Mouse (Mus musculus) stomach, embryonic 14.5 days (tissue): Measurements from ENCODE around the gene AL731706.2. TPM values are rescaled to one million over a fixed set of nuclear protein-coding genes. Genes with fewer than 3 reads are reported as not detected.
A peak's percentile ranks its signal among the peaks of the same experiment; 100 is the strongest.

Source experiments
- ATAC-seq: fragments of 200-750 bp; cut with Nextera tagmentation; 2 replicates; pipeline ENCODE4 v1.8.0; 2017; ENCODE audit warnings: low read depth, moderate TSS enrichment; ENCODE audit not compliant: insufficient number of reproducible peaks, insufficient read depth, low FRiP score
- H3K27ac ChIP-seq: fragments of 300-500 bp; sonication (generic); 2 replicates; pipeline ENCODE4 v1.5.1; 2014; ENCODE audit warnings: mild to moderate bottlenecking, low read length, moderate library complexity, mixed read lengths
- H3K27me3 ChIP-seq: fragments of 300-500 bp; sonication (generic); 2 replicates; pipeline ENCODE4 v1.6.1; 2014; ENCODE audit warnings: low read length, control low read depth, mixed read lengths; ENCODE audit not compliant: control insufficient read depth, insufficient read depth
- H3K36me3 ChIP-seq: fragments of 300-500 bp; sonication (generic); 2 replicates; pipeline ENCODE4 v1.6.1; 2014; ENCODE audit warnings: mild to moderate bottlenecking, control low read depth, low read length, moderate library complexity, mixed read lengths; ENCODE audit not compliant: control insufficient read depth, insufficient read depth
- H3K4me1 ChIP-seq: fragments of 300-500 bp; sonication (generic); 2 replicates; pipeline ENCODE4 v1.6.1; 2014; ENCODE audit warnings: low read length, control low read depth, mixed read lengths; ENCODE audit not compliant: control insufficient read depth, insufficient read depth
- H3K4me2 ChIP-seq: fragments of 300-500 bp; sonication (generic); replicated peaks from 2 replicates; pipeline ENCODE4 v1.6.1; 2014; ENCODE audit warnings: low read depth, low read length, control low read depth
- H3K4me3 ChIP-seq: fragments of 300-500 bp; sonication (generic); 2 replicates; pipeline ENCODE4 v1.5.1; 2014; ENCODE audit warnings: low read depth, low read length, control low read depth
- H3K9ac ChIP-seq: fragments of 300-500 bp; sonication (generic); replicated peaks from 2 replicates; pipeline ENCODE4 v1.6.1; 2014; ENCODE audit warnings: low read depth, mild to moderate bottlenecking, control low read depth, low read length, moderate library complexity, mixed read lengths
- H3K9me3 ChIP-seq: fragments of 300-500 bp; sonication (generic); 2 replicates; pipeline ENCODE4 v1.6.1; 2016; ENCODE audit warnings: low read depth, low read length, control low read depth; ENCODE audit not compliant: control insufficient read depth
- WGBS: fragments of 180-500 bp; shearing (Covaris S2); extraction: QIAGEN DNeasy Blood & Tissue Kit; methylation state at CpG from one replicate; pipeline ENCODE4 v1.1.7; 2014; 5-methylcytosine and 5-hydroxymethylcytosine counted together
- polyA plus RNA-seq: library from polyadenylated mRNA; unstranded; fragments of >200 nt; fragmentation: Nextera tagmentation; extraction: Ambion mirVana; gene quantifications from 2 replicates; pipeline ENCODE4 v1.2.1, GENCODE M21; 2014

The AL731706.2 gene
- polyA plus RNA-seq = 34.1 and 39.4 TPM in 2 replicates

DNA sequence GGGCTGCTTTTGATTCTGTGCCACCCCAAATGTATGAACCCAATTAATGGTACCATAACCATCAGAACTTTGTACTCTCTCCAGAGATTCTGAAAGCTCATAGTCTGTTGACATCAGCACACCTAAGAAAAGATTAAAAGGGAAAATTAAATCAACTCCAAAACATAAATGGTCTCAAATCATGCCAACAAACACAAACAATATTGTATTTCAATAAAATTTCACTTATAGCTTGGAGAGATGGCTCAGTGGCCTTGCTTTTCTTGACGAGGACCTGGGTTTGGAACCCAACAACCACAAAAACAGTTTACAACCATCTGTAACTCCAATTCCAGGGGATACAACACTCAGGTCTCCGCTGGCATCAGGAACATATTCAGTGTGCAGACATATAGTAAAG, at the start of gene AL731706.2:
Gene AL731706.2, minus strand, starts transcription at position 101 of the 400 bp plus-strand sequence.
- no peak for ATAC-seq
- H3K4me1 ChIP-seq = peaks cover 5% of the 10 kb centered on the region; the same call in 1 of the 2 replicates
- WGBS = 94% methylated on average over 2 of the region's 2 CpGs
- no peak within 1 kb of the TSS for H3K4me2 ChIP-seq
- no peak within 1 kb of the TSS for H3K4me3 ChIP-seq
- no peak within 1 kb of the TSS for H3K27ac ChIP-seq
- H3K27me3 ChIP-seq = no peaks in the 10 kb centered on the region
- no peak within 1 kb of the TSS for H3K9ac ChIP-seq
- H3K36me3 ChIP-seq = peaks cover 22% of the 10 kb centered on the region
- H3K9me3 ChIP-seq = no peaks in the 10 kb centered on the region

DNA sequence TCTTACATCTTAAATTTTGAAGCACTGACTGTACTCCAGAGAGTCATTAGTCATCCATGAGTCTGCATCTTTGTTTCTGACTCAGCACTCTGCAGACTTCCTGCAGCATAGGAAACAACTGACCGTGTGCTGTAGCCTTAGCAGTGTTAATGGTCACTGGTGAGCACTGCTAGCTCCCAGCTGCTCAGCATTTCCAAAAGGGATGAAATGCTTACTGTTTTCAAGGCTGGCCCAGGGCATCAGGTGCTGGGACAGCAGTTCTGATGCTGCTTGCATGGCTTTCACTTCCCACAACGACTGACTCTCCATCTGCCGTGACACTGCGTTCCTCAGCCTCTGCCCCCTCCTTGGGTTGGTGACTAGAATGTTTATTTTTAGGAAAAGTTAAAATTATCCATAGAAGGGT, 35.5 kb upstream of the AL731706.2 start:
- ATAC-seq = peak; percentile 63; the same call in 1 of the 2 replicates
- WGBS = 29% methylated on average over 4 of the region's 4 CpGs
- Histone ChIP-seq H3K4me3 (no peak overlapping the region), H3K9me3 (no peaks in the 10 kb centered on the region), H3K4me2 (no peak overlapping the region), H3K36me3 (no peaks in the 10 kb centered on the region), H3K9ac (no peak overlapping the region), H3K27ac (no peak overlapping the region), H3K4me1 (no peaks in the 10 kb centered on the region), H3K27me3 (no peaks in the 10 kb centered on the region)

DNA sequence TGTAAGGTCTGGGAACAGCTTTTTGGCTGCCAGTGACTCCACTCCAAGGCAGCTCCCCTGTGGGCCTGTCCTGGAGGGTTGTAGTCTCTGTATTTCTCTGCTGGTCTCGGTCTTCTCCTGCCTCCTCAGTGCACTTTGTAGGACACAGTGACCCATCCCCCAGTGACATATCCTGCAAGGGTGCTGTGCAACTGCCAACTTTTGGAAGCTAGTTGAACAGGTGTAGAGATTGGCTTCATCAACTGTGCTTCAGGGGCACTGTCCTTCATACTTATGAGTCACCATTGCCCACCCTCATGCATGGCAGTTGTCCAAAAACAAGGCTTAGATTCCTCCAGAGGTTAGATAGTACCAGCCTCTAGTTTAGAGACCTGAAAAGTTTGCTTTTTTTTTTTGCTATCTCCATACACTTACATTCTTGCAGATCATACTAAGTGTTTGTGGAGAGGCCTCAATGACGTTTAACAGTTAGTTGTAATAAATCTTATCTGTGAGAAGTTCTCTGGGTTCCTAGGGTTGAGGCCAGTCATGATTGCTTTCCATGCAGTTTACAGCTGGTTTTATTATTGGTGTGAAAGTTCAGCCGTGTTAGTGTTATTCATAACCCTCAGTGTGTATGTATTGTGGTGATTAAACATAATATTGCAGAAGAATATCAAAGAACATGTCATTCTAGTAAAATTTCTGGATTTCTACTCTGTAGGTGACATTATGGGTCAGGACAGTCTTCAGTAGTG, 34.9 kb upstream of the AL731706.2 start:
- H3K36me3 ChIP-seq = no peaks in the 10 kb centered on the region
- no peaks in the 10 kb centered on the region for H3K27me3 ChIP-seq
- H3K27ac ChIP-seq = no peak overlapping the region
- no peaks in the 10 kb centered on the region for H3K4me1 ChIP-seq
- H3K4me3 ChIP-seq = no peak overlapping the region
- H3K9ac ChIP-seq = no peak overlapping the region
- H3K4me2 ChIP-seq = no peak overlapping the region
- 0 out of 2 replicates have a peak, but pooled peaks have one; percentile 23 for ATAC-seq
- H3K9me3 ChIP-seq = no peaks in the 10 kb centered on the region
- 68% methylated on average over 3 of the region's 3 CpGs for WGBS

DNA sequence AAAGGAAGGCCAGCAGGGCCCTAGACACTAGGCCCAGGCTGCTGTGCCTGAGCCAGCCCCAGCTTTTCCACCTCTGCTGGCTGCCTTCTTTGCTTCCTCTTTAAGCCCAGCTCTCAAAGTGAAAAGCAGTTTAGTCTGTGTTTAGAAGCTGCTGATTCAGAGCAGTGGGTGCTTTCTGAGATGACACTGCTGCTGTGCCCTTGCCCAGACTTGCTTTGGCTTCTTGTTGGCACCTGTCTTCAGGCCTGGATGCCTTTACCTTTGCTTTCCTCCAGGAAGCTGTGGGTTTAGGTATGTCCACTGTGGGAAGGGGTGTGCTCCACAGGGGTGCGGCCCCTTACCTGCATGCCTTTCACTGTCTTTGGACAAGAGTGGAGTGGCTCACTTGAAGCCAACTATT, 34.0 kb upstream of the AL731706.2 start:
- Histone ChIP-seq H3K27me3 (no peaks in the 10 kb centered on the region), H3K4me3 (no peak overlapping the region), H3K4me1 (no peaks in the 10 kb centered on the region), H3K27ac (no peak overlapping the region), H3K9ac (no peak overlapping the region), H3K4me2 (no peak overlapping the region), H3K9me3 (no peaks in the 10 kb centered on the region), H3K36me3 (no peaks in the 10 kb centered on the region)
- 0 out of 2 replicates have a peak, but pooled peaks have one; percentile 50 for ATAC-seq
- WGBS = 85% methylated on average over 1 of the region's 1 CpGs

DNA sequence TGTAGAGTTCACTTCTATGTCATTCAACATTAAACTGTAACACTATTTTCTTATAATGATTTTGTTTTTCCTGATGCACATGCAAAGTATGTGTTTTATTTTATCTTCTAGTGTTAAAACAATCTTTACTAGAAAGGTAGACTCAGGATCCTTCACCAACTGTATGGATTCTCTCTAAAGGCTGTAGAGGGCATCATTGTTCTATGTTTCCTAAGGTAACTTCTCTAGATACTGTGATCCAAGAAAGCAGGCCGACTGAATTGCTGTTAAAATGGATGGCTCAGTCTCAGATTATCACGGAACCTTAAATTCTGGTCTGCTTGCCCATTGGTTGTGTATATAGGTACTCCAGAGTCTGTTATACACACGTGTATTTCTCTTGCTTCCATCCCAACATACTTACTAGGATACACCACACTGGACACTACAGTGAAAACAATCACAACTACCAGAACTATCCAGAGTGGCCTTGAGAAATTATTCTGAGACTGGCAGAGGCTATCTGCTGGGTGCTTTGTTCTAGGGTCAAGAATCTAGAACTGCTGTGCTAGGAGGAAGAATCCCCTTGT, 28.9 kb upstream of the AL731706.2 start:
- Histone ChIP-seq H3K4me3 (no peak overlapping the region), H3K27ac (no peak overlapping the region), H3K36me3 (no peaks in the 10 kb centered on the region), H3K4me1 (peaks cover 4% of the 10 kb centered on the region; the same call in 1 of the 2 replicates), H3K27me3 (no peaks in the 10 kb centered on the region), H3K9ac (no peak overlapping the region), H3K9me3 (no peaks in the 10 kb centered on the region), H3K4me2 (no peak overlapping the region)
- peak; percentile 14; the same call in 1 of the 2 replicates for ATAC-seq
- 45% methylated on average over 3 of the region's 3 CpGs for WGBS

DNA sequence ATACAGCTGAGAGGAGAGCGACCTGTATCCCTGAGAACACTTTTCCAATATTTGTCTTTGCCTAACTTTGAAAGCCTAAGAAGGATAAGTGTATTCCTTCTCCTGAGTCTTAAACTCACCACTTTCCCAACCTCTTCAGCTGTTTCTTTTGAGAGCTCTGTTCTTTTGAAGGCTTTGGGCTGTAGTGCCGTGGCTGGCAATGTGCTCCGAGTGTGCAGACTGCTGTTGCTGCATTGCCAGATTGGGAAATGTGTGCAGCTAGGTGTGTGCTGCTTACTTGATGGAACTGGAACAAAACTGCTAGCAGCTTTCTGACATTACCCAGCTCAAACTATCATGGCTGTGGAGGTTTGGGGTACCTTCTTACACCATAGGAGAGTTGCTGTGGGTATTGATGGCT, 27.5 kb upstream of the AL731706.2 start:
- H3K9ac ChIP-seq = no peak overlapping the region
- no peak overlapping the region for H3K4me2 ChIP-seq
- no peaks in the 10 kb centered on the region for H3K36me3 ChIP-seq
- ATAC-seq = no peak
- H3K4me1 ChIP-seq = peaks cover 4% of the 10 kb centered on the region; the same call in 1 of the 2 replicates
- H3K27ac ChIP-seq = no peak overlapping the region
- H3K9me3 ChIP-seq = no peaks in the 10 kb centered on the region
- 63% methylated on average over 3 of the region's 3 CpGs for WGBS
- H3K27me3 ChIP-seq = no peaks in the 10 kb centered on the region
- no peak overlapping the region for H3K4me3 ChIP-seq

DNA sequence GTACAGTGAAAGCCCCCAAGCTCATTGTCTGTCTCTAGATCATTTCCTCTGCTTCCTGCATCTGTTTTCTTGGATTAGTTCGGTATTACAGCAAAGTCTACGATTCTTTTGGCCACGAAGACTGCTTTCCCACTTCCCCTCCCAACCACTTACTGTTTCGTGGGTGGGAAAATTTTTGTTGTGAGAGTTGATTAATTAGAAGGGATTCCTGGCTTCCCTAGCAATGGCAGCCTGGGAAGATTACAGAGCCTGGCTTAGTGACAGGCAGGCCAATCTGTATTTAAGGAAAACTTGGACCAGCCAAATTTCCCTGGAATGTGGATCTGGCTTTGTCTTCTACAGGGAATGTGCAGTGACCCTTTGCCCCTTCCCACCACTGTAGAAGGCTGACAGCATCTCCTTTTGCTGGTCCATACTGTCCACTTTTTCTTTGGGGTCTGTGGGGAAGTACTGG, 26.5 kb upstream of the AL731706.2 start:
- Histone ChIP-seq H3K9me3 (no peaks in the 10 kb centered on the region), H3K4me1 (peaks cover 4% of the 10 kb centered on the region; the same call in 1 of the 2 replicates), H3K4me2 (no peak overlapping the region), H3K27me3 (no peaks in the 10 kb centered on the region), H3K27ac (0 out of 2 replicates have a peak overlapping the region, but pooled peaks have one; percentile 23), H3K36me3 (no peaks in the 10 kb centered on the region), H3K4me3 (no peak overlapping the region), H3K9ac (no peak overlapping the region)
- WGBS = 19% methylated on average over 4 of the region's 4 CpGs
- 0 out of 2 replicates have a peak, but pooled peaks have one; percentile 46 for ATAC-seq

DNA sequence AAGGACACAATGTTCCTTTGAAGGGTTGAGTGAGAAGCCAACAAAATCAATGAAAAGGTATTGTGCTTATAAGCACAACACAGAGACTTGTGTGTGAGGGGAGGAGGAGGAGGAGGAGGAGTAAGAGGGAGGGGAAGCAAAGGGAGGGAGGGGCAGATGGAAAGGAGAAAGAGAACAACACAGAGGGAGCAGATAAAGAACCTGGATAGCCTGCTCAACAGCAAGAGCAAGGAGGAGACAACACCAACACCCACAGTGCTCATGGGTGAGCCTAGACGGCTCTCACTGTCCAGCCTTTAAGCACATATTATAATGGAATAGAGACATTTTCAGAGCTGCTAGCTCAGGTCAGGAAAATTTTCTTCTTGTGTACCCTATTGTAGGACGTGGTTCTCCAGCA, 23.8 kb upstream of the AL731706.2 start:
- WGBS = 81% methylated on average over 2 of the region's 2 CpGs
- no peaks in the 10 kb centered on the region for H3K36me3 ChIP-seq
- ATAC-seq = no peak
- no peak overlapping the region for H3K4me3 ChIP-seq
- no peak overlapping the region for H3K9ac ChIP-seq
- H3K9me3 ChIP-seq = no peaks in the 10 kb centered on the region
- H3K4me2 ChIP-seq = no peak overlapping the region
- no peaks in the 10 kb centered on the region for H3K27me3 ChIP-seq
- peaks cover 4% of the 10 kb centered on the region; the same call in 1 of the 2 replicates for H3K4me1 ChIP-seq
- H3K27ac ChIP-seq = no peak overlapping the region
